Mouse (Mus musculus) naive thymus-derived CD4-positive, alpha-beta T cell, adult 2 months (primary cell): Measurements from ENCODE around the gene Uqcc2.

Experiments used
- DNase-seq: peaks from one replicate; pipeline ENCODE4 v3.0.0-alpha.2; 2011; ENCODE audit warnings: low read depth

The Uqcc2 gene

GRCm38 (mm10) chr17:27123103-27123502 is 10.6 kb downstream of the Uqcc2 start:
- DNase-seq, result no peak

GRCm38 (mm10) chr17:27122701-27123100 is 11.0 kb downstream of the Uqcc2 start:
- DNase-seq, result no peak

- no peak for DNase-seq
Measured at GRCm38 (mm10) chr17:27121781-27122180, 11.9 kb downstream of the Uqcc2 start.

GRCm38 (mm10) chr17:27121266-27121665 is 12.4 kb downstream of the Uqcc2 start:
- DNase-seq, result no peak

GRCm38 (mm10) chr17:27120561-27121024 is 13.1 kb downstream of the Uqcc2 start:
- DNase-seq, result peak; percentile 51

GRCm38 (mm10) chr17:27119954-27120353 is 13.8 kb downstream of the Uqcc2 start:
- no peak for DNase-seq

- DNase-seq, result no peak
Measured at GRCm38 (mm10) chr17:27119540-27119895, 14.2 kb downstream of the Uqcc2 start.

GRCm38 (mm10) chr17:27118676-27119539 is 14.8 kb downstream of the Uqcc2 start:
- peak; percentile 30 for DNase-seq

GRCm38 (mm10) chr17:27110072-27110471 is 23.6 kb downstream of the Uqcc2 start:
- DNase-seq, result no peak

- no peak for DNase-seq
Measured at GRCm38 (mm10) chr17:27107936-27108335, 25.8 kb downstream of the Uqcc2 start.

- DNase-seq, result peak; percentile 73
Measured at GRCm38 (mm10) chr17:27106745-27107144, 27.0 kb downstream of the Uqcc2 start.

GRCm38 (mm10) chr17:27105698-27106470 is 27.8 kb downstream of the Uqcc2 start:
- no peak for DNase-seq

- DNase-seq, result no peak
Measured at GRCm38 (mm10) chr17:27101675-27102074, 32.0 kb downstream of the Uqcc2 start.

GRCm38 (mm10) chr17:27095690-27096089 is 38.0 kb downstream of the Uqcc2 start:
- DNase-seq, result no peak

GRCm38 (mm10) chr17:27090068-27090467 is 43.6 kb downstream of the Uqcc2 start:
- DNase-seq, result no peak

GRCm38 (mm10) chr17:27087426-27087825 is 46.3 kb downstream of the Uqcc2 start:
- peak; percentile 56 for DNase-seq

GRCm38 (mm10) chr17:27085676-27086075 is 48.0 kb downstream of the Uqcc2 start:
- DNase-seq, result peak; percentile 85

GRCm38 (mm10) chr17:27083601-27084000 is 50.1 kb downstream of the Uqcc2 start:
- peak; percentile 40 for DNase-seq

- DNase-seq, result no peak
Measured at GRCm38 (mm10) chr17:27082796-27083195, 50.9 kb downstream of the Uqcc2 start.

- DNase-seq, result no peak
Measured at GRCm38 (mm10) chr17:27081868-27082267, 51.8 kb downstream of the Uqcc2 start.

GRCm38 (mm10) chr17:27078499-27078898 is 55.2 kb downstream of the Uqcc2 start:
- no peak for DNase-seq

- peak; percentile 53 for DNase-seq
Measured at GRCm38 (mm10) chr17:27077920-27078319, 55.8 kb downstream of the Uqcc2 start.

- DNase-seq, result no peak
Measured at GRCm38 (mm10) chr17:27077133-27077532, 56.6 kb downstream of the Uqcc2 start.
